Mouse (Mus musculus) heart, postnatal 0 days (tissue): ENCODE data around the gene Cltc. TPM values are rescaled to one million over a fixed set of nuclear protein-coding genes. Genes with fewer than 3 reads are reported as not detected.
A peak's percentile ranks its signal among the peaks of the same experiment; 100 is the strongest.

Source experiments
- ATAC-seq: fragments of 200-750 bp; cut with Nextera tagmentation; 2 replicates; pipeline ENCODE4 v1.8.0; 2017; ENCODE audit warnings: low read depth, moderate number of reproducible peaks, moderate library complexity; ENCODE audit not compliant: insufficient read depth
- DNase-seq: peaks from one replicate; pipeline ENCODE4 v3.0.0-alpha.2; 2016; ENCODE audit warnings: low spot score
- H3K27ac ChIP-seq: fragments of 300-500 bp; sonication (generic); 2 replicates; pipeline ENCODE4 v1.5.1; 2014; ENCODE audit warnings: low read depth, mild to moderate bottlenecking
- H3K27me3 ChIP-seq: fragments of 300-500 bp; sonication (generic); 2 replicates; pipeline ENCODE4 v1.6.1; 2014; ENCODE audit warnings: low read length, mixed read lengths; ENCODE audit not compliant: control insufficient read depth, insufficient read depth
- H3K36me3 ChIP-seq: fragments of 300-500 bp; sonication (generic); replicated peaks from 2 replicates; pipeline ENCODE4 v1.6.1; 2014; ENCODE audit warnings: low read length, mixed read lengths; ENCODE audit not compliant: control insufficient read depth, insufficient read depth
- H3K4me1 ChIP-seq: fragments of 300-500 bp; sonication (generic); 2 replicates; pipeline ENCODE4 v1.6.1; 2014; ENCODE audit warnings: antibody characterized with exemption; ENCODE audit not compliant: control insufficient read depth, insufficient read depth
- H3K4me2 ChIP-seq: fragments of 300-500 bp; sonication (generic); 2 replicates; pipeline ENCODE4 v1.6.1; 2014; ENCODE audit warnings: low read depth, mild to moderate bottlenecking, low read length, moderate library complexity
- H3K4me3 ChIP-seq: fragments of 300-500 bp; sonication (generic); 2 replicates; pipeline ENCODE4 v1.5.1; 2014; ENCODE audit warnings: low read depth, low read length
- H3K9ac ChIP-seq: fragments of 300-500 bp; sonication (generic); replicated peaks from 2 replicates; pipeline ENCODE4 v1.6.1; 2014; ENCODE audit warnings: low read depth, low read length, mixed read lengths
- H3K9me3 ChIP-seq: fragments of 300-500 bp; sonication (generic); replicated peaks from 2 replicates; pipeline ENCODE4 v1.6.1; 2016; ENCODE audit warnings: low read length; ENCODE audit not compliant: control insufficient read depth
- CTCF ChIP-seq: IDR thresholded peaks from 2 replicates; pipeline ENCODE4 v1.5.1; 2016; ENCODE audit warnings: antibody characterized with exemption, control low read depth, low read depth
- EP300 ChIP-seq: IDR thresholded peaks from 2 replicates; pipeline ENCODE4 v1.6.1; 2016; ENCODE audit warnings: antibody characterized with exemption, low read depth
- WGBS: fragments of 180-500 bp; shearing (Covaris S2); extraction: QIAGEN DNeasy Blood & Tissue Kit; methylation state at CpG from one replicate; pipeline ENCODE4 v1.1.7; 2014; 5-methylcytosine and 5-hydroxymethylcytosine counted together
- polyA plus RNA-seq: library from polyadenylated mRNA; unstranded; fragments of >200 nt; fragmentation: Nextera tagmentation; extraction: Ambion mirVana; gene quantifications from 2 replicates; pipeline ENCODE4 v1.2.1, GENCODE M21; 2015
- total RNA-seq: library from RNA; depleted of rRNA; stranded (reverse); fragments of >200 nt; gene quantifications from 2 replicates; pipeline ENCODE4 v1.2.3, GENCODE M21; 2014; ENCODE audit warnings: low replicate concordance

Cltc gene
- total and polyA plus RNA-seq, 2 experiments from 2014 or later = 77.6 to 185 TPM

- Histone ChIP-seq H3K4me1 (peaks cover 3% of the 10 kb centered on the region; the same call in 1 of the 2 replicates), H3K4me2 (no peak overlapping the region), H3K9ac (no peak overlapping the region), H3K9me3 (no peaks in the 10 kb centered on the region), H3K36me3 (no peaks in the 10 kb centered on the region), H3K27ac (peak overlapping the region; percentile 57), H3K4me3 (no peak overlapping the region), H3K27me3 (no peaks in the 10 kb centered on the region)
- ATAC-seq (no peak), DNase-seq (no peak)
- TF ChIP-seq EP300 = no peak
- no peak for TF ChIP-seq CTCF
- 24% methylated on average over 3 of the region's 3 CpGs for WGBS
Observed at GRCm38 (mm10) chr11:86671041-86671675, 86.2 kb downstream of the Cltc start.

DNA sequence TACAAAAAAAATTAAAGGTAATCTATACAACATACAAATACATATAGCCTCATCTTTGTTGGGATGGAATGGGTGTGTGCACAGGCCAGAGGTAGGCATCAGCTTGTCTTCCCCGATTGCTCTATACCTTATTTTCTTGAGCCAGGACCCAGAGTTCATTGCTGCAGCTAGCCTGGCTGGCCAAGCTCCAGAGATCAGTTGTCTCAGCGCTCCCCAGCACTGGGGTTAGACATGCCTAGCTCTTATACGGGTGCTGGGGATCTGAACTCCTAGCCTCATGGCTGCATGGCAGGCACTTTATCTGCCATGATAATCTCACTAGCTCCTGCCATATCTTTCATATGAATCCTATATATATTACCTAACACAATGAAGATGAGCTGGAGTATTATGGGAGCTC, 89.2 kb downstream of the Cltc start:
- TF ChIP-seq EP300 = no peak
- TF ChIP-seq CTCF = no peak
- H3K4me2 ChIP-seq = no peak overlapping the region
- ATAC-seq (no peak), DNase-seq (no peak)
- no peaks in the 10 kb centered on the region for H3K9me3 ChIP-seq
- peaks cover 3% of the 10 kb centered on the region; the same call in 1 of the 2 replicates for H3K4me1 ChIP-seq
- H3K27ac ChIP-seq = no peak overlapping the region
- no peaks in the 10 kb centered on the region for H3K27me3 ChIP-seq
- 90% methylated on average over 3 of the region's 3 CpGs for WGBS
- H3K36me3 ChIP-seq = peaks cover 20% of the 10 kb centered on the region
- H3K9ac ChIP-seq = no peak overlapping the region
- H3K4me3 ChIP-seq = no peak overlapping the region

- DNase-seq = no peak
- no peak overlapping the region for H3K27ac ChIP-seq
- no peak overlapping the region for H3K9ac ChIP-seq
- WGBS = 89% methylated on average over 2 of the region's 2 CpGs
- TF ChIP-seq EP300 (no peak), CTCF (no peak)
- peaks cover 3% of the 10 kb centered on the region; the same call in 1 of the 2 replicates for H3K4me1 ChIP-seq
- peaks cover 21% of the 10 kb centered on the region for H3K36me3 ChIP-seq
- ATAC-seq = no peak
- H3K27me3 ChIP-seq = no peaks in the 10 kb centered on the region
- no peak overlapping the region for H3K4me2 ChIP-seq
- H3K4me3 ChIP-seq = no peak overlapping the region
- H3K9me3 ChIP-seq = no peaks in the 10 kb centered on the region
Observed at GRCm38 (mm10) chr11:86667553-86667952, 89.8 kb downstream of the Cltc start.

DNA sequence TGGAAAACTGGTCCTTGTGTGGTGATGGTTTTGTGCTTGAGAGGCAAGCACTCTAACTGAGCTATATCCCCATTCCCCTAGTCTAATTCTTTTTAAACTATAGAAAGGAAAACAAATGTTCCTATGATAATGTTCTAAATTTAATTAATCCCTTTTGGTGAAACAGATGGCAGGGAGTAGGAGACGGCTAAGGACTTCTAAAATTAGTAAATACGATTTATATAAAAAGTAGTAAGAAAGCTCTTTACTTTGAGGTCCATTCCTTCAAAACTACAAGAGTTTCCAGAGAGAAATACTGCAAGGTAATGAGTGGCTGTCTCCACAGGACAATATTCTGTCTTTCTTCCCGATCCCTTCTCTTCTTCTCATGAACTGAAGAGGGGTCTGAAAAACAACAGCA, 93.0 kb downstream of the Cltc start:
- H3K9ac ChIP-seq = no peak overlapping the region
- DNase-seq (no peak), ATAC-seq (no peak)
- peaks cover 42% of the 10 kb centered on the region for H3K36me3 ChIP-seq
- H3K4me1 ChIP-seq = no peaks in the 10 kb centered on the region
- H3K27me3 ChIP-seq = no peaks in the 10 kb centered on the region
- H3K27ac ChIP-seq = no peak overlapping the region
- H3K9me3 ChIP-seq = no peaks in the 10 kb centered on the region
- no peak overlapping the region for H3K4me2 ChIP-seq
- 83% methylated on average over 3 of the region's 3 CpGs for WGBS
- no peak for TF ChIP-seq EP300
- TF ChIP-seq CTCF = no peak
- H3K4me3 ChIP-seq = no peak overlapping the region

- no peak overlapping the region for H3K27ac ChIP-seq
- no peak for DNase-seq
- ATAC-seq = no peak
- no peaks in the 10 kb centered on the region for H3K9me3 ChIP-seq
- H3K4me2 ChIP-seq = no peak overlapping the region
- H3K4me1 ChIP-seq = no peaks in the 10 kb centered on the region
- no peaks in the 10 kb centered on the region for H3K27me3 ChIP-seq
- TF ChIP-seq EP300 (no peak), CTCF (no peak)
- peaks cover 43% of the 10 kb centered on the region for H3K36me3 ChIP-seq
- no peak overlapping the region for H3K4me3 ChIP-seq
- H3K9ac ChIP-seq = no peak overlapping the region
Observed at GRCm38 (mm10) chr11:86663977-86664376, 93.4 kb downstream of the Cltc start.
